Mouse (Mus musculus) testis, adult 2 months (tissue): ENCODE measurements at regions not wholly inside any gene's neighbourhood (a gene's known extent, or its start where the extent isn't known, plus 50 kb on each side); places are given as distances from the start of the nearest gene placed in this dataset.

Experiments used
- H3K27ac ChIP-seq: fragments of 200-500 bp; 2 replicates; pipeline ENCODE4 v1.5.1; 2012; ENCODE audit warnings: low read depth, low read length; ENCODE audit not compliant: control insufficient read depth, insufficient read depth
- H3K27me3 ChIP-seq: fragments of 200-500 bp; 2 replicates; pipeline ENCODE4 v1.6.1; 2012; ENCODE audit warnings: mild to moderate bottlenecking, low read length, moderate library complexity; ENCODE audit not compliant: control insufficient read depth, insufficient read depth
- H3K36me3 ChIP-seq: fragments of 200-500 bp; 2 replicates; pipeline ENCODE4 v1.6.1; 2012; ENCODE audit warnings: mild to moderate bottlenecking, low read length; ENCODE audit not compliant: control insufficient read depth, insufficient read depth
- H3K4me1 ChIP-seq: fragments of 200-500 bp; 2 replicates; pipeline ENCODE4 v1.6.1; 2012; ENCODE audit warnings: low read length; ENCODE audit not compliant: control insufficient read depth, insufficient read depth
- H3K4me3 ChIP-seq: fragments of 200-500 bp; 2 replicates; pipeline ENCODE4 v1.5.1; 2012; ENCODE audit warnings: low read depth, mild to moderate bottlenecking, low read length, moderate library complexity, mixed read lengths; ENCODE audit not compliant: control insufficient read depth
- CTCF ChIP-seq: fragments of 200-500 bp; IDR thresholded peaks from 2 replicates; pipeline ENCODE4 v1.5.1; 2012; ENCODE audit warnings: low read depth, mild to moderate bottlenecking, inconsistent platforms, low read length, moderate library complexity; ENCODE audit not compliant: control insufficient read depth, insufficient read depth, insufficient replicate concordance
- POLR2A ChIP-seq: fragments of 200-500 bp; IDR thresholded peaks from 2 replicates; pipeline ENCODE4 v1.6.1; 2012; ENCODE audit warnings: low read depth, mild to moderate bottlenecking, inconsistent platforms, low read length, moderate library complexity; ENCODE audit not compliant: control insufficient read depth

DNA sequence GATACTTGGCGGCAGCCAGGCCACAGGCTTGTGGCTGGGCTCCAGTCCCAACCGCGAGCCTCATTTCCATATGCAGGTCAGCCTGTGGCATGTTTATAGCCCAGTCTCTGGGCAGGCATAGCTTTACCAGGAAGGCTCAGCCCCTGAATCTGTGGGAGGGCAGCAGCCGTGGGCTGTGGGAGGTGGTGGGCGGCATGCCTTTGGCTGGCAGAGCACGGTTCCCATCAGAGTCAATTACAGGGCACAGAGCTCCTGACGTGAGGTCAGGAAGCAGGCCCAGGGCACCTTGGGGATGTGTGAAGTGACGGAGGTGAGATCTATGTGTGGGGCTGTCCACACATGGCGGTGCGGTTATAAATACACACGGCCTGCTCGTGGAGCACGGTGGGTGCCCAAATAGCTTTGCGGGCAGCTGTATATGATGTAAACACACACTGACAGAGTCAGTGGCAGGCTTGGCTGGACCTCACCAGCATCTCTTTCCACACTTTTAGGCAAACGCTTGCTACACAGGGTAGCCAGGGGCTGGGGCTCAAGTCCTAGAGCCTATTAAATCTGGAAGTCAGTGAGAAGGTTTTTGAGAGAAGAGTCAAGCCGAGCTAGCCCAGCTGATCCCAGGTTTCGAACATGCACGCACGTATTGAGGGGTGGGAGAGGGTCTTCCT is 71.8 kb downstream of the Gm525 start:
- Histone ChIP-seq H3K4me3 (no peak overlapping the region), H3K27ac (no peak overlapping the region), H3K36me3 (no peaks in the 10 kb centered on the region), H3K27me3 (no peaks in the 10 kb centered on the region), H3K4me1 (no peaks in the 10 kb centered on the region)
- TF ChIP-seq POLR2A, result no peak
- no peak for TF ChIP-seq CTCF

DNA sequence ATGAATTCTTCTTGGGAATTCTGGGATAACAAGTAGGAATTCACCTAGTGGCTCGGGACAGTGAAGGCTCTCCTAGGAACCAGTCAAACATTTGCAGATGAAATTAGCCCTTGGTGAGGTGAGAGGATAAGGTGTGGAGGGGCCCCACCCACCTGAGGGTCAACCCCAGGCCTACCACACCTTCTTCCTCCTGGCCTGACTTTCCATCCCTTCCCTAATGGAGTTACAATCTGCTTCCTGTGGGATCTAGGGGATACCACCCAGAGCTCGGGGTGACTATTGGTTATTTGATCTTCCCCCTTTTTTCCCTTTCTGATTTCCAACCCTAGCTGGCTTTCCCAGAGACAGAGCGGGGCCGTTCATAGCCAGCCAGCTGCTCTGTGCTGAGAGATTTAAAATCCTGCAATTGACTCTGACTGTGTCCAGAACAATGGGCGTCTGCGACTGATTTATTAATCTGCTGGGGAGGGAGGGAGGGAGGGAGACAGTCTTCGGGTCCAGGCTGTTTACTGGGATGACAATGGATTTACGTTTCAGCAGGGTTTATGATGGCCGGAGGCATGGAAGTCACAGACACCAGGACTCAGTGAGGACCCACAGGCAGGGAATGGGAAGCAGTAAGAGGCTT is 69.0 kb downstream of the Gm525 start:
- H3K4me3 ChIP-seq, result no peak overlapping the region
- no peak for TF ChIP-seq POLR2A
- no peak for TF ChIP-seq CTCF
- H3K36me3 ChIP-seq, result no peaks in the 10 kb centered on the region
- H3K27ac ChIP-seq, result no peak overlapping the region
- H3K4me1 ChIP-seq, result no peaks in the 10 kb centered on the region
- no peaks in the 10 kb centered on the region for H3K27me3 ChIP-seq
